Mouse (Mus musculus): ENCODE data around the gene Aim2.

DNA sequence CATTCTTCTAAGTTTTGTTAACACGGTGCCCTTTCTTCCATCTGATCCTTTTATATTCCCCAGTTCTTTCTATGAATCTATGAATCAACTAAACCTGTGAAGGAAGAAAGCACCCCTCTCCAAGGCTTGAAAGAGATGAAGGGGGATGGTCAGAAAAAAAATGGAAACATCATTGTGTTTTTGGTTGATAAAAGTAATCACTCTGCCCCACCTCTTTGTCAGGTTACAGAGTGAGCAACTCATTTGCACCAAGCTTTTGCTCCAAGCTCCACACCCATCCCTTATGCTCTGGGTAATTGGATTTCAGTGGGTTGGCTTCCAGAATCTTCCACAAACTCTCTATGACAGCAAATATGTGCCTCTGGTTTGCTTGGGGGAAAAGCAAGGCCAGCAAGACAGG lies 25.3 kb upstream of the Aim2 start:
- TF ChIP-seq CTCF (IDR thresholded peaks at IDR 0.05; ENCODE audit: borderline replicate concordance, extremely low read depth, insufficient read depth, insufficient read length) (no peak), POLR2A (IDR thresholded peaks at IDR 0.05; ENCODE audit: borderline replicate concordance, extremely low read depth, insufficient read depth, insufficient read length, poor library complexity, severe bottlenecking) (no peak)

Data from brain, embryonic 14.5 days (tissue).